Mouse (Mus musculus) common myeloid progenitor, adult 5-6 weeks (primary cell): ENCODE results near the gene Ifnlr1. TPM values are rescaled to one million over a fixed set of nuclear protein-coding genes. Genes with fewer than 3 reads are reported as not detected.

Experiments
- ATAC-seq: replicated peaks from 2 replicates; pipeline ENCODE4 v1.8.0; 2016; ENCODE audit warnings: low read depth, mild to moderate bottlenecking, moderate TSS enrichment, inconsistent platforms; ENCODE audit not compliant: poor library complexity, severe bottlenecking
- total RNA-seq: library from RNA; stranded (forward); fragments of 200-1000, 187-1606 nt; gene quantifications from 2 replicates; pipeline ENCODE4 v1.2.3, GENCODE M21; 2017

The Ifnlr1 gene
- total RNA-seq, 1 experiment from 2014 or later = not detected

- ATAC-seq = no peak
Measured at GRCm38 (mm10) chr4:135683553-135683952, 2.5 kb upstream of the Ifnlr1 start.

- no peak for ATAC-seq
Measured at GRCm38 (mm10) chr4:135684731-135685130, 1.4 kb upstream of the Ifnlr1 start.

- ATAC-seq = no peak
Measured at GRCm38 (mm10) chr4:135686568-135686953, 474 bp downstream of the Ifnlr1 start.

GRCm38 (mm10) chr4:135689797-135690196 is 3.7 kb downstream of the Ifnlr1 start:
- no peak for ATAC-seq

GRCm38 (mm10) chr4:135690241-135690640 is 4.2 kb downstream of the Ifnlr1 start:
- no peak for ATAC-seq

- ATAC-seq = 0 out of 2 replicates have a peak, but pooled peaks have one; percentile 18
Measured at GRCm38 (mm10) chr4:135692916-135693315, 6.8 kb downstream of the Ifnlr1 start.

- no peak for ATAC-seq
Measured at GRCm38 (mm10) chr4:135698498-135698897, 12.4 kb downstream of the Ifnlr1 start.

- 0 out of 2 replicates have a peak, but pooled peaks have one; percentile 4 for ATAC-seq
Measured at GRCm38 (mm10) chr4:135703497-135703896, 17.4 kb downstream of the Ifnlr1 start.

- ATAC-seq = peak; percentile 55
Measured at GRCm38 (mm10) chr4:135704016-135704415, 17.9 kb downstream of the Ifnlr1 start.

GRCm38 (mm10) chr4:135706045-135706444 is 20.0 kb downstream of the Ifnlr1 start:
- no peak for ATAC-seq

GRCm38 (mm10) chr4:135709072-135709564 is 23.0 kb downstream of the Ifnlr1 start:
- peak; percentile 89 for ATAC-seq

- ATAC-seq = no peak
Measured at GRCm38 (mm10) chr4:135709621-135710020, 23.5 kb downstream of the Ifnlr1 start.

GRCm38 (mm10) chr4:135710392-135710791 is 24.3 kb downstream of the Ifnlr1 start:
- no peak; the same call in 1 of the 2 replicates for ATAC-seq

GRCm38 (mm10) chr4:135714776-135715175 is 28.7 kb downstream of the Ifnlr1 start:
- no peak for ATAC-seq

GRCm38 (mm10) chr4:135716438-135716837 is 30.4 kb downstream of the Ifnlr1 start:
- peak; percentile 74 for ATAC-seq

GRCm38 (mm10) chr4:135722540-135723290 is 36.6 kb downstream of the Ifnlr1 start:
- no peak for ATAC-seq

- no peak for ATAC-seq
Measured at GRCm38 (mm10) chr4:135726416-135726815, 40.3 kb downstream of the Ifnlr1 start.

- no peak for ATAC-seq
Measured at GRCm38 (mm10) chr4:135727817-135728216, 41.7 kb downstream of the Ifnlr1 start, which contains the start of gene Il22ra1. Il22ra1 (plus strand) TSS chr4:135728172.

GRCm38 (mm10) chr4:135730204-135730603 is 44.1 kb downstream of the Ifnlr1 start:
- no peak for ATAC-seq

- no peak for ATAC-seq
Measured at GRCm38 (mm10) chr4:135730951-135731350, 44.9 kb downstream of the Ifnlr1 start.

- ATAC-seq = no peak
Measured at GRCm38 (mm10) chr4:135733901-135734300, 47.8 kb downstream of the Ifnlr1 start.

- no peak for ATAC-seq
Measured at GRCm38 (mm10) chr4:135736903-135737302, 50.8 kb downstream of the Ifnlr1 start.
